Mouse (Mus musculus): ENCODE results near the gene Vamp2. TPM values are rescaled to one million over a fixed set of nuclear protein-coding genes. Genes with fewer than 3 reads are reported as not detected.
A peak's percentile ranks its signal among the peaks of the same experiment; 100 is the strongest.

Vamp2 gene
- total and polyA plus RNA-seq, 3 experiments = 63.4 to 83.0 (median 70.8) TPM

- H3K4me1 ChIP-seq (ENCODE audit: control insufficient read depth, insufficient read depth, low read length) = peaks cover 6% of the 10 kb centered on the region; the same call in 1 of the 2 replicates
- H3K9ac ChIP-seq (ENCODE audit: low read depth, low read length) = peak overlapping the region; percentile 61
- H3K27ac ChIP-seq = peak overlapping the region; percentile 82
- intact Hi-C loops (cut with DNase I) = loop anchor here (1.0 to 5.0 kb wide), 3 partner anchors 61 to 157 kb away; partner anchors contain the start of gene Slc25a35
- no peaks in the 10 kb centered on the region for H3K27me3 ChIP-seq (ENCODE audit: control insufficient read depth, insufficient read depth, low read length)
- 0 out of 2 replicates have a peak, but pooled peaks have one; percentile 25 for TF ChIP-seq POLR2A (IDR thresholded peaks at IDR 0.05; ENCODE audit: insufficient read depth, low read depth, low read length)
- TF ChIP-seq CTCF (IDR thresholded peaks at IDR 0.05) = no peak
- TF ChIP-seq EP300 (IDR thresholded peaks at IDR 0.05; ENCODE audit: insufficient read depth, low read depth, low read length) = peak; percentile 67; the same call in 1 of the 2 replicates
- no peaks in the 10 kb centered on the region for H3K36me3 ChIP-seq (ENCODE audit: control insufficient read depth, insufficient read depth, low read length)
- H3K4me3 ChIP-seq = peak overlapping the region; percentile 61
- peak; percentile 89 to 93 for DNase-seq
- under 1% methylated on average over 31 of the region's 31 CpGs for WGBS
- no peaks in the 10 kb centered on the region for H3K79me2 ChIP-seq (replicated peaks; ENCODE audit: control insufficient read depth, insufficient read depth, low read length)
Observed at GRCm38 (mm10) chr11:69123693-69124497, 35.6 kb downstream of the Vamp2 start.

GRCm38 (mm10) chr11:69124498-69124847, 36.2 kb downstream of the Vamp2 start:
- intact Hi-C loops (cut with DNase I) = loop anchor here (1.0 to 5.0 kb wide), 3 partner anchors 61 to 157 kb away; partner anchors contain the start of gene Slc25a35
- H3K27me3 ChIP-seq (ENCODE audit: control insufficient read depth, insufficient read depth, low read length) = no peaks in the 10 kb centered on the region
- H3K4me1 ChIP-seq (ENCODE audit: control insufficient read depth, insufficient read depth, low read length) = peaks cover 6% of the 10 kb centered on the region; the same call in 1 of the 2 replicates
- no peaks in the 10 kb centered on the region for H3K79me2 ChIP-seq (replicated peaks; ENCODE audit: control insufficient read depth, insufficient read depth, low read length)
- H3K36me3 ChIP-seq (ENCODE audit: control insufficient read depth, insufficient read depth, low read length) = no peaks in the 10 kb centered on the region
- H3K27ac ChIP-seq = peak overlapping the region; percentile 82
- H3K4me3 ChIP-seq = peak overlapping the region; percentile 61
- H3K9ac ChIP-seq (ENCODE audit: low read depth, low read length) = no peak overlapping the region
- 0% methylated on average over 3 of the region's 3 CpGs for WGBS
- DNase-seq = peak in 1 of 2 experiments; percentile 66
- TF ChIP-seq EP300 (IDR thresholded peaks at IDR 0.05; ENCODE audit: insufficient read depth, low read depth, low read length) (no peak), POLR2A (IDR thresholded peaks at IDR 0.05; ENCODE audit: insufficient read depth, low read depth, low read length) (no peak), CTCF (IDR thresholded peaks at IDR 0.05) (no peak)

- TF ChIP-seq EP300 (IDR thresholded peaks at IDR 0.05; ENCODE audit: insufficient read depth, low read depth, low read length) (0 out of 2 replicates have a peak, but pooled peaks have one; percentile 20), CTCF (IDR thresholded peaks at IDR 0.05) (peak; percentile 84), POLR2A (IDR thresholded peaks at IDR 0.05; ENCODE audit: insufficient read depth, low read depth, low read length) (no peak)
- Histone ChIP-seq H3K9ac (ENCODE audit: low read depth, low read length) (peak overlapping the region; percentile 67), H3K27ac (peak overlapping the region; percentile 82), H3K4me1 (ENCODE audit: control insufficient read depth, insufficient read depth, low read length) (peaks cover 6% of the 10 kb centered on the region; the same call in 1 of the 2 replicates), H3K79me2 (replicated peaks; ENCODE audit: control insufficient read depth, insufficient read depth, low read length) (no peaks in the 10 kb centered on the region), H3K36me3 (ENCODE audit: control insufficient read depth, insufficient read depth, low read length) (no peaks in the 10 kb centered on the region), H3K27me3 (ENCODE audit: control insufficient read depth, insufficient read depth, low read length) (no peaks in the 10 kb centered on the region), H3K4me3 (peak overlapping the region; percentile 61)
- peak; percentile 83 to 85 for DNase-seq
- intact Hi-C loops (cut with DNase I) = loop anchor here (1.0 to 5.0 kb wide), 2 partner anchors 25 to 107 kb away; no protein-coding TSS in a partner anchor
- under 1% methylated on average over 24 of the region's 24 CpGs for WGBS
Observed at GRCm38 (mm10) chr11:69125041-69125851, 37.0 kb downstream of the Vamp2 start.

GRCm38 (mm10) chr11:69125852-69125918, 37.4 kb downstream of the Vamp2 start, which contains the start of gene Aloxe3:
Gene Aloxe3 (plus strand): TSS chr11:69125896.
- H3K27me3 ChIP-seq (ENCODE audit: control insufficient read depth, insufficient read depth, low read length) = no peaks in the 10 kb centered on the region
- no peaks in the 10 kb centered on the region for H3K79me2 ChIP-seq (replicated peaks; ENCODE audit: control insufficient read depth, insufficient read depth, low read length)
- DNase-seq = no peak
- peak within 1 kb of the TSS; percentile 67 for H3K9ac ChIP-seq (ENCODE audit: low read depth, low read length)
- peak within 1 kb of the TSS; percentile 82 for H3K27ac ChIP-seq
- peaks cover 6% of the 10 kb centered on the region; the same call in 1 of the 2 replicates for H3K4me1 ChIP-seq (ENCODE audit: control insufficient read depth, insufficient read depth, low read length)
- TF ChIP-seq EP300 (IDR thresholded peaks at IDR 0.05; ENCODE audit: insufficient read depth, low read depth, low read length) (no peak), POLR2A (IDR thresholded peaks at IDR 0.05; ENCODE audit: insufficient read depth, low read depth, low read length) (no peak), CTCF (IDR thresholded peaks at IDR 0.05) (no peak)
- H3K36me3 ChIP-seq (ENCODE audit: control insufficient read depth, insufficient read depth, low read length) = no peaks in the 10 kb centered on the region
- intact Hi-C loops (cut with DNase I) = loop anchor here (1.0 to 5.0 kb wide), 2 partner anchors 25 to 107 kb away; no protein-coding TSS in a partner anchor
- H3K4me3 ChIP-seq = peak within 1 kb of the TSS; percentile 61
- WGBS = 3% methylated on average over 3 of the region's 3 CpGs

DNA sequence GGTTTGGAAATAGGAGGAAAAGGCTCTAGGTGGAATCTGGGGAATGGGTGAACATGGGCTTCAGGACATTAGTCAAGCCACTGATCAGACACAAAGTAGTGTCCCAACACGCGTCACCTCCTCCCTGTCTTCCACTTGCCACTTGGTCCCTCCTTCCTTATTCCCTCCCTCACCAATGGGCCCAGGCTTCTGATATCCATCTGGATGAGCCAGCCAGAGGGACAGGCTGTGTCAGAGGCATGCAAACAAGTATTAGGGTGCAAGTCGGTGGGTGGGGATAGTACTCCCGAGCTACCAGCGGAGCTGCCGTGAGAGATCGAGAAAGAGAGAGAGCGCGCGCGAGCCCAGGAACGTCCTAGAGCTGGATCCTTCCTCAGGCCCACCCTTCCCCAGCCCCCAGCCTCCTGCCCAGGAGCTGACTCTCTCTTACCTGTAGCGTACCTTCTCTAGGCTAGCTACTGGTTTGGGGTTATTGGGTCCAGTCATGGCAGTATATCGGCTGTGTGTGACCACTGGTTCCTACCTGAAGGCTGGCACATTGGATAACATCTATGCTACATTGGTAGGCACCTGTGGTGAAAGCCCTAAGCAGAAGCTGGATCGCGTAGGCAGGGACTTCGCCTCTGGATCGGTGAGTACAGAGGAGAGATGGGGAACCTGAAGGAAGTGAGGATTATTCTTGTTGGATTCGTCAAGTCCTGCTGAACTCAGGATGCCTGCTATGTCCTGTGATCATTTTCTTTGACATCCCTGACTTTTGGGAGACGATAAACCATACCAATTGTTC, 37.8 kb downstream of the Vamp2 start:
- WGBS = 27% methylated on average over 20 of the region's 20 CpGs
- H3K36me3 ChIP-seq (ENCODE audit: control insufficient read depth, insufficient read depth, low read length) = no peaks in the 10 kb centered on the region
- intact Hi-C loops (cut with DNase I) = loop anchor here (1.0 to 5.0 kb wide), 2 partner anchors 24 to 106 kb away; no protein-coding TSS in a partner anchor
- TF ChIP-seq EP300 (IDR thresholded peaks at IDR 0.05; ENCODE audit: insufficient read depth, low read depth, low read length) (no peak), CTCF (IDR thresholded peaks at IDR 0.05) (no peak), POLR2A (IDR thresholded peaks at IDR 0.05; ENCODE audit: insufficient read depth, low read depth, low read length) (no peak)
- peak overlapping the region; percentile 61 for H3K4me3 ChIP-seq
- no peaks in the 10 kb centered on the region for H3K79me2 ChIP-seq (replicated peaks; ENCODE audit: control insufficient read depth, insufficient read depth, low read length)
- DNase-seq = peak in 1 of 2 experiments; percentile 39
- H3K9ac ChIP-seq (ENCODE audit: low read depth, low read length) = peak overlapping the region; percentile 67
- H3K27ac ChIP-seq = peak overlapping the region; percentile 82
- H3K27me3 ChIP-seq (ENCODE audit: control insufficient read depth, insufficient read depth, low read length) = no peaks in the 10 kb centered on the region
- peaks cover 3% of the 10 kb centered on the region; the same call in 1 of the 2 replicates for H3K4me1 ChIP-seq (ENCODE audit: control insufficient read depth, insufficient read depth, low read length)
